Mouse (Mus musculus) gastrocnemius, postnatal 4 days (tissue): ENCODE results near the gene Clmp. TPM values are rescaled to one million over a fixed set of nuclear protein-coding genes. Genes with fewer than 3 reads are reported as not detected.

Experiments
- DNase-seq, 2 experiments: peaks; one replicate each; pipeline ENCODE4 v3.0.0; 2021 to 2022; ENCODE audit warnings: low spot score in 2 of 2, mixed read lengths in 2 of 2
- total RNA-seq, 2 experiments: library from RNA; stranded (reverse); gene quantifications; 2 replicates each; pipeline ENCODE4 v1.2.3; 2021

Clmp gene
- total RNA-seq, 2 experiments from 2014 or later = 31.1 to 31.8 TPM

GRCm38 (mm10) chr9:40687553-40687952 is 1.8 kb downstream of the Clmp start:
- no peak for DNase-seq

DNA sequence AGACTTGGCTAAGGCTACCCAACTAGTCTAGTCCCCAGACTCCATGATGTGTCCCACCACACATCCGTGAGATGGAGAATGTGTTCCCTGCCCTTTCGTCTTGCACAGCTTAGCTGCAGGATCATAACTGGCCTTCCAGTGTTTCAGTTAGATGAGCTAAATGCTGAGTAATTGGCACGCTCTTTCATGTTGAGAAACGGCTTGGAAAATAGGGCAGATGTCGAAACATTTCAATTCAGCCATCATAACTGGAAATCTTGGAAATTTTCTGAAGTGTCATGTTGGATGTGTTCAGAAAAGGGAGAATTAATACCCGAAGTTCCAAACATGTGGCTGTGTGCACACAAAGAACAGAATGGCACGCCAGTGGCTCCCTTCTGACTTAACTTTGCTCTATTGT is 4.7 kb downstream of the Clmp start:
- DNase-seq = no peak

DNA sequence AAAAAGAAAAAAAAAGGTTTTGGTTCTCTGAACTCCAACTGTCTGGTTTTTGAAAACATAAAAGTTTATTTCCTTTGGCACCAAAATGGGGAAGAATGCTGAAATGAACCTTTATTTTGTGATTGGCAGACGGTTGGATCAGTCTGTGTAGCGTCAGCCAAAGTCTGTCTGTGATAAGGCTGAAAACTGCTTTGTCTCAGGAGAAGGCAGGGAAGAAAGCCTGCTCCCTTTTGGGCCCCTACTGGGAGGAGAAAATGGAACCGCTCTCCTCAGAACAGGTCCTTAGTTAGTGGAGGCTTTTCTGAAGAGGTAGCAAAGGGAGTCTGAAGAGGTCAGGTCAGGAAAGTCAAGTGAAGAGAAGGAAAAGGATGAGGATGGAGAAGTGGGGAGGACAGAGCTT is 7.3 kb downstream of the Clmp start:
- no peak for DNase-seq

GRCm38 (mm10) chr9:40693768-40694167 is 8.0 kb downstream of the Clmp start:
- no peak for DNase-seq

DNA sequence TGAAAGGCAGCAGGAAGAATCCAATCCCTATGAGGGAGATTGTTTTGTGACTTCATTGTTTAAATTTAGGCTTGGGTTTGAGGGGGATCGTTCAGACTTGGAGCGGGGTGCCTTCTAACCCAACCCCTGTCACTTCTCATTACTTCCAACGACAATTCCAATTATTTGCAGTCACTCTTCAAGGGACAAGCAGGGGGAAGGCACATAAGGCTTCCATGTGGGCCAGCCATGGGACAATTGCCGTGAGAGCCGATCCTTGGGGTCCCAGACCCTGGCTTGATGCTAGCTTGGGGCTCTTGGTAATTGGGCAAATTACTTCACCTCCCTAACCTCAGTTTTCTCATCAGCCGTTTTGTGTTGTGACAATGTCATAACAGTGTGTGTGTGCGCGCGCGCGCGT is 8.5 kb downstream of the Clmp start:
- DNase-seq = no peak

- DNase-seq = no peak
Observed at GRCm38 (mm10) chr9:40696086-40696485, 10.3 kb downstream of the Clmp start.

DNA sequence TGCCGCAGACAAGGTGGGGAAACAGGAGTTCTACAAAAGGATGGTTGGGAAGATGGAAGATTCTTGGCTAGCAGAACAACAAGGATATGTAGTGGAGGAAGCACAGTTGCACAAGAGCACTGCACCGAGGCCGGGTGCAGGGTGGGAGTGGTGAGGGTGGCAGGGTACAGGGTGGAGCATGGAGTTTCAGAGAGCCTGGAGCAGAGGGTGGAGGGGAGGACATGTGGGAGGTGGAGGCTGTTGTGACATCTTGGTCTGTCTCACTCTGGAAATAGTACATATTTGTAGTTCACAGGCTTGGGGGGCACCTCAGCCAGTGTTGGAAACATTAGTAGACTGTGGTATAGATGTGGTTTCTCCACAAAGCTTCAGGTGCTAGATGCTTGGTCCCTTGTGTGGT is 13.4 kb downstream of the Clmp start:
- DNase-seq = no peak

DNA sequence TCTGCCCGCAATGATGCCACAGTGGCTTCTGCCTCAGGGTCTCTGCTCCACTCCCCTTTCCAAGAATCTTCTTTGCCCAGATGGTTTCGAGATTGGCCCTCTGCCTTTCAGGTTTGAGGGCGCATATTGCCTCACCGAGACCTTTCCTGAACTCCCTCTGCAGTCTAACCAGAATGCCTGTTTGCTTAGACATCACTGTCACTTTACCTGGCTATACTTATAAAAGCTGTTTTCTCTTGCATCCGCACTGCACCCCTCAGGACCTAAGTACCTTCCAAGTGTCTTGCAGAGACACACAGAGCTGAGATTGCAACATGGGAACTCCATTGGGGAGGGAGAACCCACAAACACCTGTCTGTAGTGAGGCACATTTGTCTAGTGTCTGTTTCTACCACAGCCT is 14.5 kb downstream of the Clmp start:
- no peak for DNase-seq

GRCm38 (mm10) chr9:40704364-40705276 is 18.9 kb downstream of the Clmp start:
- DNase-seq = no peak

DNA sequence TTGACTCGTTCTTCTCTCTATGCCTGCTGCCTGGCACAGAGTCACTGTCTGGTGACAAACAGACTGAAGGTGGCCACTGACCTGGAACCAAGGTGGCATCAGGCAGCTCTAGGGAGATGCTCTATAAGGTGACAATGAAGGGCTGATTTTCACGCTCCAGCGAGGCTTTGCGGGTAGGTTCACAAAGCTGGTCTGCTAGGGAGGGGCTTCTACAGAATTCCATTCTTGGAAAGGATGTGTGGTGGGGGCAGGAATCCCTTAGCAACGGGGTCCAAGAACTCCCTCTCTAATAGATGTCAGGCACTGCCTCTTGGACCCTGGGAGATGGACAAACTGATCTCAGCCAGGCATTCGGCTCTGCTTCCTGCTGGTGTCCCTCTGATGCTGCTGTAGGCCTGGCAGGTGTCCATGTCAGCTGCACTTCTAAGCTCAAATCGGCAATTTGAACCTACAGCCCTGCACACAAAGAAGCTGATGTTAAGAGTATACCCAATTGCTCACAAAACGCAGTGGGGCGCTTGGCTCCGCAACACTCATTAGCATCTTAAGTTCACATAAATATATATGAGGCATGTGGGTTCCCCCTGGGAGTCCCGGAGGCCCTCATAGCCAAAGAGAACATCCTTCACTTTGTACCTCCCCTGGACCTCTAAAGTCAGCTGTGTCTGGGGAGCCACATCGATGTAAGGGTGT is 22.8 kb downstream of the Clmp start:
- DNase-seq = peak in 1 of 2 experiments; percentile 42

- no peak for DNase-seq
Observed at GRCm38 (mm10) chr9:40709141-40709537, 23.4 kb downstream of the Clmp start.

DNA sequence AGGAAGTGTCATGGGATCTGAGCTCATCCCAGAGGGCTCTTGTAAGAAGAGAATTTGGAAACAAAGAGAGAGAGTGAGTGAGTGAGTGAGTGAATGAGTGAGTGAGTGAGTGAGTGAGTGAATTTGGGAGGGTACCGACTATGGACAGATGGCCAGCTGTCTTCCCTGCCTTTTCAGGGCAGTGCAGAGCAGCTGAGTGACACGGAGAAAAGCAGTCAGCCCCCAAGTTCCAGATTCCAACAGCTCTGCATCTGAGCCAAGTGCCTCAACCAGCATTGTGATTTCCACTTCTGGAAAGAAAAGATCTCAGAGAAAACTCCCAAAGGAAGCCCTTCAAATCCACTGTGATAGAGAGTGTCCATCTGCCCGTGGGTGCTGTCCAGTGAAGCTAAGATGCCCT is 23.8 kb downstream of the Clmp start:
- no peak for DNase-seq

DNA sequence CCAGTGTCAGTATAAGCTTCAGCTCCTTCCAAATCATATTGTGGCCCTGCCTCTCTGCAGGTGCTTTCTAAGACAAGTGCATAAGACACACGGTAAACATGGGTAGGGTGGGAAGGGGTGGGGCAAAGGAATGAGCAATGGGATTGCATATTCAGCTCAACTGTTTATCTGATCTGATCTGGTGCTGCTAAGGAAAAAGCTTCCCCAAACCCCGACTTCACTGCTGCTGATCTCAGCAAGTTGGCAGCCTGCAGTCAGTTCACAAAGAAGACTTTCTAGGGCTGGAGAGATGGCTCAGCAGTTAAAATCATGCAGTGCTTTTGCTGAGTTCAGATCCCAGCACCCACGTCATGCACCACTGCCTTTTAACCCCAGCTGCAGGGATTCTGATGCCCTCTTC is 24.2 kb downstream of the Clmp start:
- no peak for DNase-seq

DNA sequence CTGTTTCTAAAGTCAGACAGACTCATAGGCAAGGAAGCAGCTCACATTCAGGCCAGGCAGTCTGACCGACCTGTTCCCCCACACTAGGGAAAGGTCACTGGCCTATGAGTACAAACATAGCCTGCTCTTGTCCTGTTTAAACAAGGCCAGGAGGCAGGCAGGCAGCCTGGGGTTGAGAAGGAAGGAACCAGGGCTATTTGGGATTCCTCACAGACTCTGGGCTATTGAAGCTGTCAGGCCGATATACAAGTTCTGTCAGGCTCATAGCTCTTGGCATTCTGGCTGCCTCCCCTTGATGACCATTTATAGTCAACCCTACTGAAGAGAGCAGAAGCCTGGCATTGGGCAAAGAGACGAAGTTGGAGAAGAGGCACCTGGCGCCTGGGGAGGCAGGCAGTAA is 25.9 kb downstream of the Clmp start:
- no peak for DNase-seq

DNA sequence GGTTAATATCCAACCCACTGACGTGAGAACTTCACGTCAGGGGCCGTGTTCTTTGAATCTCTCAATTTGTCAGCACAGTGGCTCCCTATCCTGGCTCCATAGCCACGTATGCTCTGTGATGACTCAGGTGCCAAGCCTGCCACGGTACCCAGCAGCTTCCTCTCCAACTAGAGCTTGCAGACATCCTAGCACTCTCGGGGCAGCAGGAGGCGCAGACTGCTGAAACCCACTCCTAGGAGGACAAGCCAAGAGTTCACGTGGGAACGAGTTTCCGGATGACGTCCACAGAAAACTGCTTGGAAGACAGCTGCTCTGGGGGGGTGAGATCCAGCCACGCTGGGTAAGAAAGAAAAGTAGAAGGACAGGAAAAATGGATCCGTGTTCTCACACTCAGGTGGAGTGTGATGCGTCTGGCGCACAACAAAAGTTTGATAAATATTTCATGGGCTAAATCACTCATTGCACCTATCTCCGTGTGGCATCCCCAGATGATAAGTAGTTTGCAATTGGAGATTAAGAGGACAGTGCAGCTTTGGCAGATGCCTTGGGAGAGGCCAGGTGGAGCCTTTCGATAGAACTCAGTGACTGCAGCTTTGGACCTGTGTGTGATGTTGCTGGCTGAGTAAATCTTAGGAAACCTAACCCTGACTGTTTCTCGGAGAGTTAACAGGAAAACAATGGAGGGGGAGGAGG is 31.6 kb downstream of the Clmp start:
- DNase-seq = peak; percentile 25 to 67

DNA sequence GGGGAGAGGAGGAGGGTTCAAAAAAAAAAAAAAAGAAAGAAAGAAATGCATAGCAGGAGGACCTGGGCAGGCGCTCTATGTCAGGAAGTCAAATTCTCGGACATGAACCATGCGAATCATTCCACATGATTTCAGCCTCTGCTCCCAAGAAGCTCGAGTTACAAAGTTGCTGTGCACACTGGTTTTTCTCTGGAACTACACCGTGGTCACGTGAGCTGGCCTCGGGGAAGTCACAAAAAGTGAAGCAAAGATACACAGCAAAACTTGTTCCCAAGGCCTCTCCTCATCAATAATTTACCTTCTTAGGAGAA is 32.1 kb downstream of the Clmp start:
- DNase-seq = no peak

- no peak for DNase-seq
Observed at GRCm38 (mm10) chr9:40720881-40721280, 35.1 kb downstream of the Clmp start.

GRCm38 (mm10) chr9:40723311-40723772 is 37.6 kb downstream of the Clmp start:
- no peak for DNase-seq

- no peak for DNase-seq
Observed at GRCm38 (mm10) chr9:40724978-40725377, 39.2 kb downstream of the Clmp start.

DNA sequence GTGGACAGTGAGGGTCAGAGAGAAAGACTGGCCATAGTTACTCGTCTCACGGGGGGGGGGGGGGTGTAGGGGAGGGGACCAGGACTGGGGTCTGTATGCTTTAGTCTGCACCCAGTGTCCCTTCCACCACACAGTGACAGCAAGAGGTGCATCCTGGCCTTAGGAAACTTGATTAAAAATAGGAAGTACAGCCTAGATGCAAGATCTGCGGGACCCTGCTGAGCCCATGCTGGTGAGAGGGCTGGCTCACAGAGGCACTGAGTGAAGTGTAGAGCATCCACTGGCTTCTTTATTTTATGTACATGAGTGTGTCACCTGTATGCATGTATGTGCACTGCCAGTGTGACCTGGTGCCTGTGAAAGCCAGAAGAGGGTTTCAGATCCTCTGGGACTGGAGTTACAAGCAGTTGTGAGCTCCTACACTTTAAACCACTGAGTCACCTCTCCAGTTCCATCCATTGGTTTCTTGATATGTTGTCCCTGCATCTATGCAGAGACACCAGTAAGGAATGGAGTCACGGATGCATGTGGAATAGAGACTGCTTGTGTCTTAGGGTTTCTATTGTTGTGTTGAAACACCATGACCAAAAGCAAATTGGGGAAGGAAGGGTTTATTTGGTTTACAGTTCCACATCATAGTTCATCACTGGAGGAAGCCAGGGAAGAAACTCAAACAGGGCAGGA is 41.5 kb downstream of the Clmp start:
- no peak for DNase-seq

DNA sequence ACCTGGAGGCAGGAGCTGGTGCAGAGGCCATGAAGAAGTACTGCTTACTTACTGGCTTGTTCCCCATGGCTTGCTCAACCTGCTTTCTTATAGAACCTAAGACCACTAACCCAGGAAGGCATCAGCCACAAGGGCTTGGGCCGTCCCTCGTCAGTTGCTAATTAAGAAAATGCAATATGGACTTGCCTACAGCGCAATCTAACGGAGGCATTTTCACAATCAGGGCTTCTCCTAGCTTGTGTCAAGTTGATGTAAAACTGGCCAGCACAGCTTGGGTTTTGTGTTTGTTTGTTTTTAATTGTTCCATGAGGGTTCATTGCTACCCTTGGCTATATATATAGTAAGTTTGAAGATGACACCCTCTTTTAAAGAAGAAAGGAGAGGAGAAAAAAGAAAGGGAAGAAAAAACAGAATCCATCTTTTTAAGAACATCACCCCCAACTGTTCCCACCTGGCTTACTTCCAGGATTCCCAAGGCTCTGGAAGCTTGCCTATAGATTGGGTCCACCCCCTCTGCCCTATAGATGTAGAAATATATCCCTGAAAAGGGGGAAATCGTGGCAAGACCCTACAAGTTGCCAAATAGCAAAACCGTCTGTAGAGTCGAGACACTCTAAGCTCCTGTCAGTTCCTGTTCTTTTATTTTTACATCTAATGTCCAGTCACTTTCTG is 42.2 kb downstream of the Clmp start:
- no peak for DNase-seq
